Mouse (Mus musculus): Measurements from ENCODE around the gene Slc35f3. TPM values are rescaled to one million over a fixed set of nuclear protein-coding genes. Genes with fewer than 3 reads are reported as not detected.

Gene Slc35f3
- polyA plus RNA-seq (2012; rRNA removed) = 15.8 and 17.7 TPM in 2 replicates

- H3K27ac ChIP-seq (ENCODE audit: insufficient read depth, low read length) = peak within 1 kb of the TSS; percentile 82
- peaks cover 21% of the 10 kb centered on the region; the same call in 1 of the 2 replicates for H3K4me1 ChIP-seq (ENCODE audit: control insufficient read depth, insufficient read depth, low read length)
- WGBS = under 1% methylated on average over 72 of the region's 72 CpGs
- peak; percentile 78 to 80 for DNase-seq
- H3K27me3 ChIP-seq (ENCODE audit: control insufficient read depth, insufficient read depth, low read length) = no peaks in the 10 kb centered on the region
- peak within 1 kb of the TSS; percentile 83 for H3K4me3 ChIP-seq (replicated peaks; ENCODE audit: insufficient read depth, low read depth, low read length)
- TF ChIP-seq POLR2A (IDR thresholded peaks at IDR 0.05; ENCODE audit: borderline replicate concordance, insufficient read depth, low read length) = peak; percentile 49
- TF ChIP-seq CTCF (IDR thresholded peaks at IDR 0.05; ENCODE audit: borderline replicate concordance, insufficient read depth, low read depth, low read length) = no peak
Observed at GRCm38 (mm10) chr8:126298296-126299093, at the start of gene Slc35f3. Gene Slc35f3, plus strand, starts transcription at chr8:126298558.

- Histone ChIP-seq H3K27ac (ENCODE audit: insufficient read depth, low read length) (peak overlapping the region; percentile 28; the same call in 1 of the 2 replicates), H3K4me3 (replicated peaks; ENCODE audit: insufficient read depth, low read depth, low read length) (no peak overlapping the region), H3K27me3 (ENCODE audit: control insufficient read depth, insufficient read depth, low read length) (no peaks in the 10 kb centered on the region), H3K4me1 (ENCODE audit: control insufficient read depth, insufficient read depth, low read length) (peaks cover 24% of the 10 kb centered on the region)
- DNase-seq = peak; percentile 59 to 84
- WGBS = 8% methylated on average over 4 of the region's 4 CpGs
- TF ChIP-seq POLR2A (IDR thresholded peaks at IDR 0.05; ENCODE audit: borderline replicate concordance, insufficient read depth, low read length) (no peak), CTCF (IDR thresholded peaks at IDR 0.05; ENCODE audit: borderline replicate concordance, insufficient read depth, low read depth, low read length) (no peak; the same call in 1 of the 2 replicates)
Observed at GRCm38 (mm10) chr8:126250486-126250885, 47.9 kb upstream of the Slc35f3 start.

GRCm38 (mm10) chr8:126256585-126257391 lies 41.6 kb upstream of the Slc35f3 start:
- TF ChIP-seq CTCF (IDR thresholded peaks at IDR 0.05; ENCODE audit: borderline replicate concordance, insufficient read depth, low read depth, low read length) (0 out of 2 replicates have a peak, but pooled peaks have one; percentile 24), POLR2A (IDR thresholded peaks at IDR 0.05; ENCODE audit: borderline replicate concordance, insufficient read depth, low read length) (no peak)
- DNase-seq = no peak

GRCm38 (mm10) chr8:126257392-126257681 lies 41.0 kb upstream of the Slc35f3 start:
- 16% methylated on average over 8 of the region's 8 CpGs for WGBS
- H3K27me3 ChIP-seq (ENCODE audit: control insufficient read depth, insufficient read depth, low read length) = no peaks in the 10 kb centered on the region
- no peak overlapping the region for H3K27ac ChIP-seq (ENCODE audit: insufficient read depth, low read length)
- TF ChIP-seq CTCF (IDR thresholded peaks at IDR 0.05; ENCODE audit: borderline replicate concordance, insufficient read depth, low read depth, low read length) = no peak
- no peak for TF ChIP-seq POLR2A (IDR thresholded peaks at IDR 0.05; ENCODE audit: borderline replicate concordance, insufficient read depth, low read length)
- peak in 1 of 2 experiments; percentile 47 for DNase-seq
- H3K4me3 ChIP-seq (replicated peaks; ENCODE audit: insufficient read depth, low read depth, low read length) = no peak overlapping the region
- H3K4me1 ChIP-seq (ENCODE audit: control insufficient read depth, insufficient read depth, low read length) = peaks cover 21% of the 10 kb centered on the region; the same call in 1 of the 2 replicates

More at GRCm38 (mm10) chr8:126256585-126257391, 41.6 kb upstream of the Slc35f3 start:
- H3K4me1 ChIP-seq (ENCODE audit: control insufficient read depth, insufficient read depth, low read length) = peaks cover 27% of the 10 kb centered on the region
- 54% methylated on average over 9 of the region's 9 CpGs for WGBS
- H3K4me3 ChIP-seq (replicated peaks; ENCODE audit: insufficient read depth, low read depth, low read length) = no peak overlapping the region
- H3K27ac ChIP-seq (ENCODE audit: insufficient read depth, low read length) = no peak overlapping the region
- no peaks in the 10 kb centered on the region for H3K27me3 ChIP-seq (ENCODE audit: control insufficient read depth, insufficient read depth, low read length)

GRCm38 (mm10) chr8:126258175-126258781 lies 40.1 kb upstream of the Slc35f3 start:
- 8% methylated on average over 15 of the region's 15 CpGs for WGBS
- TF ChIP-seq CTCF (IDR thresholded peaks at IDR 0.05; ENCODE audit: borderline replicate concordance, insufficient read depth, low read depth, low read length) (peak; percentile 89), POLR2A (IDR thresholded peaks at IDR 0.05; ENCODE audit: borderline replicate concordance, insufficient read depth, low read length) (no peak)
- H3K4me1 ChIP-seq (ENCODE audit: control insufficient read depth, insufficient read depth, low read length) = peaks cover 18% of the 10 kb centered on the region; the same call in 1 of the 2 replicates
- no peaks in the 10 kb centered on the region for H3K27me3 ChIP-seq (ENCODE audit: control insufficient read depth, insufficient read depth, low read length)
- H3K27ac ChIP-seq (ENCODE audit: insufficient read depth, low read length) = no peak overlapping the region
- peak; percentile 68 to 76 for DNase-seq
- no peak overlapping the region for H3K4me3 ChIP-seq (replicated peaks; ENCODE audit: insufficient read depth, low read depth, low read length)

GRCm38 (mm10) chr8:126265186-126265585 lies 33.2 kb upstream of the Slc35f3 start:
- 65% methylated on average over 1 of the region's 1 CpGs for WGBS

GRCm38 (mm10) chr8:126267118-126267517 lies 31.2 kb upstream of the Slc35f3 start:
- peak in 1 of 2 experiments; percentile 51 for DNase-seq
- TF ChIP-seq CTCF (IDR thresholded peaks at IDR 0.05; ENCODE audit: borderline replicate concordance, insufficient read depth, low read depth, low read length) = peak; percentile 74
- no peak for TF ChIP-seq POLR2A (IDR thresholded peaks at IDR 0.05; ENCODE audit: borderline replicate concordance, insufficient read depth, low read length)
- Histone ChIP-seq H3K27me3 (ENCODE audit: control insufficient read depth, insufficient read depth, low read length) (no peaks in the 10 kb centered on the region), H3K27ac (ENCODE audit: insufficient read depth, low read length) (no peak overlapping the region), H3K4me3 (replicated peaks; ENCODE audit: insufficient read depth, low read depth, low read length) (no peak overlapping the region), H3K4me1 (ENCODE audit: control insufficient read depth, insufficient read depth, low read length) (peaks cover 7% of the 10 kb centered on the region)
- WGBS = 25% methylated on average over 8 of the region's 8 CpGs

More at GRCm38 (mm10) chr8:126265186-126265585, 33.2 kb upstream of the Slc35f3 start:
- Histone ChIP-seq H3K27me3 (ENCODE audit: control insufficient read depth, insufficient read depth, low read length) (no peaks in the 10 kb centered on the region), H3K27ac (ENCODE audit: insufficient read depth, low read length) (no peak overlapping the region), H3K4me1 (ENCODE audit: control insufficient read depth, insufficient read depth, low read length) (no peaks in the 10 kb centered on the region), H3K4me3 (replicated peaks; ENCODE audit: insufficient read depth, low read depth, low read length) (no peak overlapping the region)
- TF ChIP-seq CTCF (IDR thresholded peaks at IDR 0.05; ENCODE audit: borderline replicate concordance, insufficient read depth, low read depth, low read length) = no peak
- no peak for TF ChIP-seq POLR2A (IDR thresholded peaks at IDR 0.05; ENCODE audit: borderline replicate concordance, insufficient read depth, low read length)
- no peak for DNase-seq

Data from cerebellum, adult 2 months (tissue).